Mouse (Mus musculus) heart, adult 8-10 months (tissue): ENCODE results near the gene Tmem184a. TPM values are rescaled to one million over a fixed set of nuclear protein-coding genes. Genes with fewer than 3 reads are reported as not detected.

Source experiments
- DNase-seq: peaks from one replicate; pipeline ENCODE4 v3.0.0; 2022; ENCODE audit warnings: low spot score
- total RNA-seq, 4 experiments: library from RNA; stranded (reverse); gene quantifications; 2 replicates each; pipeline ENCODE4 v1.2.4; 2022

Tmem184a gene
- under 1 TPM in 3 of 4 experiments, not detected in 1; 0.22 to 0.87 (median 0.47) TPM for total RNA-seq

- DNase-seq: no peak
Measured at GRCm38 (mm10) chr5:139819538-139820181, at the start of gene Tmem184a. Tmem184a (minus strand) TSS chr5:139819917.

- DNase-seq: peak; percentile 42
Measured at GRCm38 (mm10) chr5:139862759-139863158, 43.0 kb upstream of the Tmem184a start.

- no peak for DNase-seq
Measured at GRCm38 (mm10) chr5:139860328-139861104, 40.8 kb upstream of the Tmem184a start.

- DNase-seq: no peak
Measured at GRCm38 (mm10) chr5:139849626-139850320, 30.1 kb upstream of the Tmem184a start.

- no peak for DNase-seq
Measured at GRCm38 (mm10) chr5:139839142-139839541, 19.4 kb upstream of the Tmem184a start.

GRCm38 (mm10) chr5:139838476-139838892 lies 18.8 kb upstream of the Tmem184a start:
- peak; percentile 69 for DNase-seq

GRCm38 (mm10) chr5:139835706-139836105 lies 16.0 kb upstream of the Tmem184a start:
- DNase-seq: no peak

GRCm38 (mm10) chr5:139832125-139832524 lies 12.4 kb upstream of the Tmem184a start:
- no peak for DNase-seq

GRCm38 (mm10) chr5:139830734-139831133 lies 11.0 kb upstream of the Tmem184a start:
- no peak for DNase-seq

GRCm38 (mm10) chr5:139829384-139829783 lies 9.7 kb upstream of the Tmem184a start:
- no peak for DNase-seq

GRCm38 (mm10) chr5:139827593-139827992 lies 7.9 kb upstream of the Tmem184a start:
- no peak for DNase-seq

- peak; percentile 93 for DNase-seq
Measured at GRCm38 (mm10) chr5:139826357-139827055, 6.8 kb upstream of the Tmem184a start, which contains the start of the genes Gm26938 and Psmg3. Gm26938 (minus strand) TSS chr5:139826407. Psmg3 (minus strand) TSS chr5:139826885.

GRCm38 (mm10) chr5:139825947-139826346 lies 6.2 kb upstream of the Tmem184a start:
- no peak for DNase-seq

- DNase-seq: no peak
Measured at GRCm38 (mm10) chr5:139824531-139824930, 4.8 kb upstream of the Tmem184a start.

GRCm38 (mm10) chr5:139821466-139822459 lies 2.0 kb upstream of the Tmem184a start:
- no peak for DNase-seq

- DNase-seq: no peak
Measured at GRCm38 (mm10) chr5:139818801-139819200, 916 bp downstream of the Tmem184a start.

- no peak for DNase-seq
Measured at GRCm38 (mm10) chr5:139818056-139818455, 1.7 kb downstream of the Tmem184a start.

- DNase-seq: no peak
Measured at GRCm38 (mm10) chr5:139817292-139817691, 2.4 kb downstream of the Tmem184a start.

GRCm38 (mm10) chr5:139816445-139816844 lies 3.3 kb downstream of the Tmem184a start:
- no peak for DNase-seq

GRCm38 (mm10) chr5:139815964-139816363 lies 3.8 kb downstream of the Tmem184a start:
- DNase-seq: no peak
